Mouse (Mus musculus) cerebellum, adult 11-12 months (tissue): Measurements from ENCODE around the gene Fam19a3.
"Not testable (repeated sequence)": the region's sequence is repeated elsewhere in the genome, so short reads cannot be mapped to it uniquely, and the experiment has no call there.

Experiments used
- DNase-seq: peaks from one replicate; pipeline ENCODE4 v3.0.0; 2022

Gene Fam19a3

DNA sequence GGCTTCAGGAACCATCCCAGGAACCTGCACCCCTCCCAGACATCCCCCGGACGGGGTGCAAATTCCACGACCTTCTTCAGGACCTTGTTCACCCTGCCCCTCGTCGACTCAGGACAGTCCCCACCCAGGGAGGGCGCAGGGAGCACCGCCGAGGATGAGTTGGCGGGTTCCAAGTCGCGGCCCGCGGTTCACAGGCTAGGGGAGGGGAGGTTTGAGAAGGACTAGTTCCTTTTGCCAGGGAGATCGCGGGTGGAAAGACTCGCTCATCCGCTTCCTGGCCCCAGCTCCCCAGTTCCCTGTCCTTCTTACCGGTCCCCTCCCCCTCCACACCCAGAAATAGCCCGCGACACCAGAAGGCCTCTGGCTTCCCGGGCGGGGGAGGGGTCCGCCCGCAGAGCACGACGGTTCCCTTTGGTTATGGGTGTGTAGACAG is at the start of gene Fam19a3:
Gene Fam19a3, minus strand, starts transcription at position 370 of the 433 bp plus-strand sequence.
- DNase-seq: no peak

DNA sequence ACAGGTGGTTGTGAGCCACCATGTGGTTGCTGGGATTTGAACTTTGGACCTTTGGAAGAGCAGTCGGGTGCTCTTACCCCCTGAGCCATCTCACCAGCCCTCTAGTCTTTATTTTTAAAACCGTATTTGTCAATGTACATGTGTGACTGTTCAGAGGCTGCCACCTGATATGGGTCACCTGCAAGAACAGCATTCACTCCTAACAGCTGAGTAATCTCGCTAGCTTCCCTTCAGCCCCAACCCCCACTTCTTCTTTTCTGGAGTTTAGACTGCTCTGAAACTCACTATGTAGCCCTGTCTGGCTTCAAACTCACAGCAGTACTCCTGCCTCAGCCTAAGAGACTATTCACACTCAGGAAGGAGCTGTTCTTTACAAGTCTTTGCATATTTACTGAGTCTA is 40.8 kb upstream of the Fam19a3 start:
- no peak for DNase-seq

GRCm38 (mm10) chr3:104820426-104820825 is 38.8 kb upstream of the Fam19a3 start:
- no peak for DNase-seq

- no peak for DNase-seq
Observed at GRCm38 (mm10) chr3:104818749-104819134, 37.1 kb upstream of the Fam19a3 start.

DNA sequence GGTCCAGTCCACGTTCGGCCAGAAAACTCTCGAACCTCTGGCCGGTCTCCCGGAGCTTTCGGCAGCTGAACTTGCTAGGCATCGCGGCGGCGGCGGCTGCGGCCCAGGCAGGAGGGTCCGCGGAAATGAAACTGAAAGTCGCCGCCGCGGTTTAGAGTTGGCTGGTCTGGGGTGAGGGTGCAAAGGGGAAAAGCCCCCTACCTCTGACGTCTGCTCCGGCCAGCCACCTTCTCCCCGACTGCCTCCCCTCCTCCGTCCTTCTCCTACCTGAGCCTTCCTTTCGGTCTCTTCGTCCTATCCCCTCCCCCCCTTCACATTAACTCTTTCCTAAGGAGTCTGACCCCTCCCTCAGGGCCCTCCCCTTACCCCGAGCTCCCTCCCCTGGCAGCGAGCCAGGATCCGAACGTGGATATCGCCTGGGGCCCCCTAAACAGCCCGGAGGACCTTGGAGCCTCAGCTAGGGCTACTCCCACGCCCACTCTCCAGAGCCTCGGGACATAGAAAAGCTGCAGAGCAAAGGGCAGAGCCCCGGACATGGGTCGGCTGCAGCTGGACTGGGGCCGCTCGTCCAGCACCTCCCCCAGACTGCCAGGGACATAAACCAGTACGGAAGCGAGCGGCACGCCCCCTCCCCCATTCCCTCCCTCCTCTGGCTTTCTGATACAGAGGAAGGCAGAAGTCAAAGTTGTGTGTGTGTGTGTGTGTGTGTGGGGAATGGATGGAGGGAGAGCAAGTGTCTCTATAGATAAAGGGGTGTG is 36.5 kb upstream of the Fam19a3 start, which contains the start of gene Mov10:
Gene Mov10, minus strand, starts transcription at position 573 of the 758 bp plus-strand sequence.
- peak; percentile 16 for DNase-seq

DNA sequence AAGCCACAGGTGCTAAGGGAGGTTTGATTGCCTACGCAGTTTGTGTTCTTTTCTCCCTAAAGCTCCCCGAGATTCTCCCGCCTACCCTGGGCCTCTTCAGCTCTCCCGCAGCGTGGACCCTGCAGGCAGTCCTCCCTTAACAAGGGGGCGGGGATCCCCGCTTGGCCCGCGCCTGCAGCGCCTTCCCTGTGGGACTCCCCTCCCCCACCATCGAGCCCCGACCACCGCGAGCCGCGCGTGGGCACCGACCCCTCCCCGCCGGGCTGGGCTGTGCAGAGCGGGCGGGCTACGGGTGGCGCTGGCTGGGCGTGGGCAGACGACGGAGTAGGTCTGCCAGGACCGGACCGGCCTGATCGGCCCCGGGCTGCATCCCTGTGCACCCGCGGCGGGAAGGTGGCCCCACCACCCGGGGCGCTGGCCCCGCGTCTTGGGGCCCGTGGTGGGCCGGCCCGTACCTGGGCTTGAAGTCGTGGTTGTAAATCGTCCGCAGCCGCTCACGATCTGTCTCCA is 35.9 kb upstream of the Fam19a3 start:
- peak; percentile 12 for DNase-seq

DNA sequence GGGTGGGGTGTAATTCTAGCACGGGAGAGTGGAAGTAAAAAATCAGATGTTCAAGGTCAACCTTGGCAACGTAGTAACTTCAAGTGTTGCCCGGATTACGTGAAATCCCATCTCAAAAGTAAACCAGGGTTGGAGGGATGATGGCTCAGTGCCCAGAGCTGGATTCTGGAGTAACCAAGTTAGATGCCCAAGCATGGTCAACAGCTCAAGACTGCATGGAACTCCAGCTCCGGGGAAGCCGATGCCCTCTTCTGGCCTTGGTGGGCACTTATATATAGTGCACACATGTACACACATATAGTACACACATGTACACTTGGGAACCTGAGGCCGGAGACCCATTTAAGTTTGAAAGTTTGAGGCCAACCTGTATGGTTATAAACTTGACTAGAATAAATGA is 34.5 kb upstream of the Fam19a3 start:
- no peak for DNase-seq

GRCm38 (mm10) chr3:104815346-104815745 is 33.7 kb upstream of the Fam19a3 start:
- DNase-seq: no peak

- DNase-seq: no peak
Observed at GRCm38 (mm10) chr3:104814746-104815145, 33.1 kb upstream of the Fam19a3 start.

DNA sequence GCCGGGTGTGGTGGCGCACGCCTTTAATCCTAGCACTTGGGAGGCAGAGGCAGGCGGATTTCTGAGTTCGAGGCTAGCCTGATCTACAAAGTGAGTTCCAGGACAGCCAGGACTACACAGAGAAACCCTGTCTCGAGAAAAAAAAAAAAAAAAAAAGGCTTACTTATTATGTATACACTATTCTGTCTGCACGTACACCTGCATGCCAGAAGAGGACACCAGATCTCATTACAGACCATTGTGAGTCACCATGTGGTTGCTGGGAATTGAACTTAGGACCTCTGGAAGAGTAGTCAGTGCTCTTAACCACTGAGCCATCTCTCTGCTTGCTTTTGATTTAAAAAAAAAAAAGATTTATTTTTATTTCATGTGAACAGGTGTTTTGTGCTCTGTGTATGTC is 31.6 kb upstream of the Fam19a3 start:
- DNase-seq: not testable (repeated sequence)

DNA sequence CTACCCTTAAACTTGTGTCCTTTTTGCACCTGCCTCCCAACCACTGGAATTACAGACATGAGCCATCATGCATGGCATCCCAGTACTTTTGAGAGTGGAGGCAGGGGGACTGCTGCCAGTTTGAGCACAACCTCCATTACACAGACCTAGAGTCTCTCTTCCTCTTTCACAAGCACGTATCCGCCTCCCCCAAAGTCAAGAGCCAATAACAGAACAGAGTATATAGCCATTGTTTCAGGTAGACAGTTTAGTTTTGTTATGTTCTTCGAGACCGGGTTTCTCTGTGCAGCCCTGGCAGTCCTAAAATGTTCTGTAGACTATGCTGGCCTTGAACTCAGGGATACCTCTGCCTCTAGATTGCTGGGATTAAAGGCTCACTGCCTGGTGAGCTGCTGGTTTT is 30.6 kb upstream of the Fam19a3 start:
- no peak for DNase-seq

GRCm38 (mm10) chr3:104811752-104812151 is 30.1 kb upstream of the Fam19a3 start:
- DNase-seq: no peak

- DNase-seq: no peak
Observed at GRCm38 (mm10) chr3:104805539-104805938, 23.9 kb upstream of the Fam19a3 start.

GRCm38 (mm10) chr3:104804312-104804711 is 22.7 kb upstream of the Fam19a3 start:
- DNase-seq: no peak

DNA sequence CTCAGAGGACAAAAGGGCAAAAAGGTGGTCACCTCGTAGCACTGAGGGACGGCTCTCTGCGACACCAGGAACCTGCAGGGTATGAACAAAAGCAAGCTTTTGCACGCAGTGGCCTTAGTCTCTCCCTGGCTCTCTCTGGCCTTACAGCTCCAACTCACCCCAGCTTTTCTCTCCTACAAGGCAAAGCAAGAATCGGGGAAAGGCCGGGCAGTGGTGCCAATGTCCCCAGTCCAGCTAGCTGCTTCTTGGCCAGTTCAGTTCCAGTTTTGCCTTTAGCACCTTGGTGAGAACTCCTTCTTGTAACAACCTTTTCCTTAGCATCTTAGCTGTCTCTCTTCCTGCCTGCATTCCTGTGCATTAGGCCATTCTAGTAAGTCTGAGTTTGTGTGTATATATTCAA is 19.8 kb upstream of the Fam19a3 start:
- no peak for DNase-seq

- no peak for DNase-seq
Observed at GRCm38 (mm10) chr3:104800681-104801080, 19.0 kb upstream of the Fam19a3 start.

GRCm38 (mm10) chr3:104796430-104797082 is 14.9 kb upstream of the Fam19a3 start:
- DNase-seq: no peak

GRCm38 (mm10) chr3:104795661-104796340 is 14.2 kb upstream of the Fam19a3 start:
- DNase-seq: no peak

GRCm38 (mm10) chr3:104794953-104795470 is 13.4 kb upstream of the Fam19a3 start:
- DNase-seq: no peak

- DNase-seq: no peak
Observed at GRCm38 (mm10) chr3:104793871-104794828, 12.5 kb upstream of the Fam19a3 start.

- DNase-seq: no peak
Observed at GRCm38 (mm10) chr3:104792360-104793270, 11.0 kb upstream of the Fam19a3 start.
